In the genomic region with DNA sequence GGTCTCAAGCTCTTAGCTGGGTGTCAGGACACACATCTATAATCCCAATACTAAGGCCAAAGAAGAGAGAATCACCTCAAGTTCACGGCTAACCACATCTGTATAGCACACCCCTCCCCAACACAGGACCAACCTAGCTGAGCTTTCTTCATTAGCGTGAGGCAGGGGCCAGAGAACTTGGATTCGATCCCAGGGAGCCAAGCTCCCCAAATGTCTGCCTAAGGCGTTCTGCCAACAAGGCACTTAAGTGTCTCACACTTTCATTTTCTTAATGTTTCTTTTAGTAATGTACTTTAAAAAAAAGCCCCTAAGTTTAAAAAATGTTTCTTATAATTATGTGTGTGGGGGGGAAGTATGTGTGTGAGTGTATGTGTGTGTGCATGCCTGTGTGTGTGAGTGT, we compare ENCODE assay signal across 15 mouse cellular contexts.
"Had no signal": no experiment of that assay in that cellular context is flagged by ENCODE, and none has a peak within 500 bp of the region (broad histone marks: within the 10 kb centered on the region; RNA-seq: fewer than 3 reads in every experiment).

No protein-coding gene starts in this region.

- H3K9me3 ChIP-seq: kidney, embryonic 15.5 days; limb, embryonic 13.5 days; liver, embryonic 12.5 days; lung, embryonic 15.5 days; midbrain, embryonic 10.5 days; neural tube, embryonic 15.5 days had no signal

- ATAC-seq: liver, embryonic 12.5 days had no signal

- H3K4me3 ChIP-seq: kidney, embryonic 15.5 days; left cerebral cortex, adult 2 months; limb, embryonic 13.5 days; liver, embryonic 12.5 days; lung, embryonic 15.5 days; midbrain, embryonic 10.5 days; myocyte; neural tube, embryonic 15.5 days had no signal

- H3K27ac ChIP-seq: kidney, embryonic 15.5 days; left cerebral cortex, adult 2 months; liver, embryonic 12.5 days; lung, embryonic 15.5 days; midbrain, embryonic 10.5 days; neural tube, embryonic 15.5 days had no signal

- H3K4me1 ChIP-seq: liver, embryonic 12.5 days had no signal

- DNase-seq: kidney, adult 2 months; kidney, postnatal 25 days; midbrain, embryonic 14.5 days; right cerebral cortex, adult 18-20 months; right cerebral cortex, postnatal 25 days; thymus, adult 18-20 months; thymus, postnatal 14 days had no signal

- H3K36me3 ChIP-seq: kidney, embryonic 15.5 days; limb, embryonic 13.5 days; liver, embryonic 12.5 days; lung, embryonic 15.5 days; midbrain, embryonic 10.5 days; neural tube, embryonic 15.5 days had no signal

- H3K9ac ChIP-seq: kidney, embryonic 15.5 days; limb, embryonic 13.5 days; liver, embryonic 12.5 days; lung, embryonic 15.5 days; neural tube, embryonic 15.5 days had no signal

- H3K4me2 ChIP-seq: kidney, embryonic 15.5 days; limb, embryonic 13.5 days; liver, embryonic 12.5 days; lung, embryonic 15.5 days; neural tube, embryonic 15.5 days had no signal

- H3K27me3 ChIP-seq: neural tube, embryonic 15.5 days had no signal
